Mouse (Mus musculus): ENCODE measurements around the gene 4930451I11Rik.

- TF ChIP-seq POLR2A (IDR thresholded peaks at IDR 0.05; ENCODE audit: control insufficient read depth, low read depth, low read length), result no peak
- no peak for TF ChIP-seq CTCF (IDR thresholded peaks at IDR 0.05; ENCODE audit: control insufficient read depth, insufficient read depth, insufficient replicate concordance, low read depth, low read length)
These were observed 29.5 kb upstream of the 4930451I11Rik start for GRCm38 (mm10) chr7:126860987-126861386.
